Mouse (Mus musculus): ENCODE data around the gene Pnpla1. TPM values are rescaled to one million over a fixed set of nuclear protein-coding genes. Genes with fewer than 3 reads are reported as not detected.
"Not testable (repeated sequence)": the region's sequence is repeated elsewhere in the genome, so short reads cannot be mapped to it uniquely, and the experiment has no call there.

Gene Pnpla1
- polyA plus RNA-seq, 1 experiment from 2014 or later: 1.2 TPM

GRCm38 (mm10) chr17:28824896-28825295 is 33.3 kb upstream of the Pnpla1 start:
- H3K27me3 ChIP-seq (replicated peaks): no peaks in the 10 kb centered on the region
- no peak for ATAC-seq
- WGBS: 73% methylated on average over 6 of the region's 6 CpGs

GRCm38 (mm10) chr17:28825359-28826041 is 32.7 kb upstream of the Pnpla1 start:
- no peak overlapping the region for H3K4me3 ChIP-seq (replicated peaks)
- peaks cover 46% of the 10 kb centered on the region for H3K36me3 ChIP-seq
- no peak overlapping the region for H3K4me2 ChIP-seq (replicated peaks)
- peak overlapping the region; percentile 52 for H3K27ac ChIP-seq
- no peaks in the 10 kb centered on the region for H3K9me3 ChIP-seq
- H3K9ac ChIP-seq: no peak overlapping the region
- 73% methylated on average over 6 of the region's 6 CpGs for WGBS
- ATAC-seq: peak; percentile 48; the same call in 1 of the 2 replicates
- no peaks in the 10 kb centered on the region for H3K27me3 ChIP-seq (replicated peaks)
- H3K4me1 ChIP-seq (replicated peaks): 0 out of 2 replicates have a peak, but pooled peaks cover 7% of the 10 kb centered on the region

More at GRCm38 (mm10) chr17:28824896-28825295, 33.3 kb upstream of the Pnpla1 start:
- Histone ChIP-seq H3K9ac (no peak overlapping the region), H3K36me3 (peaks cover 46% of the 10 kb centered on the region), H3K9me3 (no peaks in the 10 kb centered on the region), H3K4me2 (replicated peaks) (no peak overlapping the region), H3K27ac (peak overlapping the region; percentile 52; the same call in 1 of the 2 replicates), H3K4me1 (replicated peaks) (0 out of 2 replicates have a peak, but pooled peaks cover 7% of the 10 kb centered on the region), H3K4me3 (replicated peaks) (no peak overlapping the region)

GRCm38 (mm10) chr17:28827665-28828231 is 30.5 kb upstream of the Pnpla1 start:
- Histone ChIP-seq H3K27me3 (replicated peaks) (no peaks in the 10 kb centered on the region), H3K9ac (no peak overlapping the region), H3K9me3 (no peaks in the 10 kb centered on the region), H3K4me3 (replicated peaks) (no peak overlapping the region), H3K27ac (no peak overlapping the region), H3K36me3 (peaks cover 36% of the 10 kb centered on the region), H3K4me2 (replicated peaks) (no peak overlapping the region), H3K4me1 (replicated peaks) (0 out of 2 replicates have a peak, but pooled peaks cover 7% of the 10 kb centered on the region)
- 80% methylated on average over 8 of the region's 8 CpGs for WGBS
- no peak for ATAC-seq

GRCm38 (mm10) chr17:28829120-28829519 is 29.1 kb upstream of the Pnpla1 start:
- no peak overlapping the region for H3K4me2 ChIP-seq (replicated peaks)
- H3K36me3 ChIP-seq: peaks cover 31% of the 10 kb centered on the region
- no peaks in the 10 kb centered on the region for H3K9me3 ChIP-seq
- no peaks in the 10 kb centered on the region for H3K27me3 ChIP-seq (replicated peaks)
- H3K4me3 ChIP-seq (replicated peaks): no peak overlapping the region
- ATAC-seq: peak; percentile 46; the same call in 1 of the 2 replicates
- H3K9ac ChIP-seq: no peak overlapping the region
- H3K4me1 ChIP-seq (replicated peaks): 0 out of 2 replicates have a peak, but pooled peaks cover 7% of the 10 kb centered on the region
- WGBS: 89% methylated on average over 14 of the region's 14 CpGs
- no peak overlapping the region for H3K27ac ChIP-seq

GRCm38 (mm10) chr17:28831065-28831464 is 27.1 kb upstream of the Pnpla1 start:
- no peak overlapping the region for H3K9ac ChIP-seq
- no peak overlapping the region for H3K27ac ChIP-seq
- WGBS: 71% methylated on average over 8 of the region's 8 CpGs
- H3K4me2 ChIP-seq (replicated peaks): no peak overlapping the region
- H3K9me3 ChIP-seq: no peaks in the 10 kb centered on the region
- H3K4me1 ChIP-seq (replicated peaks): 0 out of 2 replicates have a peak, but pooled peaks cover 8% of the 10 kb centered on the region
- peaks cover 40% of the 10 kb centered on the region for H3K36me3 ChIP-seq
- no peak for ATAC-seq
- H3K27me3 ChIP-seq (replicated peaks): no peaks in the 10 kb centered on the region
- no peak overlapping the region for H3K4me3 ChIP-seq (replicated peaks)

- H3K9me3 ChIP-seq: no peaks in the 10 kb centered on the region
- 0 out of 2 replicates have a peak, but pooled peaks cover 4% of the 10 kb centered on the region for H3K4me1 ChIP-seq (replicated peaks)
- no peak overlapping the region for H3K4me2 ChIP-seq (replicated peaks)
- H3K36me3 ChIP-seq: peaks cover 46% of the 10 kb centered on the region
- no peak overlapping the region for H3K9ac ChIP-seq
- H3K27me3 ChIP-seq (replicated peaks): no peaks in the 10 kb centered on the region
- WGBS: 85% methylated on average over 9 of the region's 9 CpGs
- H3K4me3 ChIP-seq (replicated peaks): no peak overlapping the region
- H3K27ac ChIP-seq: no peak overlapping the region
- no peak for ATAC-seq
Measured at GRCm38 (mm10) chr17:28832040-28832439, 26.2 kb upstream of the Pnpla1 start.

- no peaks in the 10 kb centered on the region for H3K27me3 ChIP-seq (replicated peaks)
- WGBS: 82% methylated on average over 3 of the region's 3 CpGs
- H3K9ac ChIP-seq: no peak overlapping the region
- 0 out of 2 replicates have a peak, but pooled peaks cover 4% of the 10 kb centered on the region for H3K4me1 ChIP-seq (replicated peaks)
- no peak overlapping the region for H3K4me2 ChIP-seq (replicated peaks)
- no peak overlapping the region for H3K27ac ChIP-seq
- no peak for ATAC-seq
- no peaks in the 10 kb centered on the region for H3K9me3 ChIP-seq
- H3K36me3 ChIP-seq: peaks cover 51% of the 10 kb centered on the region
- H3K4me3 ChIP-seq (replicated peaks): no peak overlapping the region
Measured at GRCm38 (mm10) chr17:28832875-28833274, 25.3 kb upstream of the Pnpla1 start.

- 0 out of 2 replicates have a peak overlapping the region, but pooled peaks have one; percentile 17 for H3K27ac ChIP-seq
- 0 out of 2 replicates have a peak, but pooled peaks have one; percentile 21 for ATAC-seq
- WGBS: 54% methylated on average over 10 of the region's 10 CpGs
Measured at GRCm38 (mm10) chr17:28834676-28835075, 23.5 kb upstream of the Pnpla1 start.

GRCm38 (mm10) chr17:28837840-28838239 is 20.4 kb upstream of the Pnpla1 start:
- Histone ChIP-seq H3K36me3 (peaks cover 40% of the 10 kb centered on the region), H3K27me3 (replicated peaks) (no peaks in the 10 kb centered on the region), H3K27ac (no peak overlapping the region), H3K9me3 (no peaks in the 10 kb centered on the region), H3K4me1 (replicated peaks) (0 out of 2 replicates have a peak, but pooled peaks cover 4% of the 10 kb centered on the region), H3K4me3 (replicated peaks) (no peak overlapping the region), H3K4me2 (replicated peaks) (no peak overlapping the region), H3K9ac (no peak overlapping the region)
- no peak for ATAC-seq
- WGBS: 90% methylated on average over 7 of the region's 7 CpGs

More at GRCm38 (mm10) chr17:28834676-28835075, 23.5 kb upstream of the Pnpla1 start:
- H3K9ac ChIP-seq: no peak overlapping the region
- H3K4me2 ChIP-seq (replicated peaks): no peak overlapping the region
- H3K36me3 ChIP-seq: peaks cover 49% of the 10 kb centered on the region
- H3K27me3 ChIP-seq (replicated peaks): no peaks in the 10 kb centered on the region
- no peaks in the 10 kb centered on the region for H3K9me3 ChIP-seq
- 0 out of 2 replicates have a peak, but pooled peaks cover 4% of the 10 kb centered on the region for H3K4me1 ChIP-seq (replicated peaks)
- no peak overlapping the region for H3K4me3 ChIP-seq (replicated peaks)

GRCm38 (mm10) chr17:28841947-28842346 is 16.3 kb upstream of the Pnpla1 start:
- not testable (repeated sequence) for H3K27ac ChIP-seq; H3K9ac ChIP-seq; H3K27me3 ChIP-seq (replicated peaks); ATAC-seq; H3K4me3 ChIP-seq (replicated peaks); H3K9me3 ChIP-seq; H3K4me1 ChIP-seq (replicated peaks); H3K4me2 ChIP-seq (replicated peaks)
- 95% methylated on average over 4 of the region's 4 CpGs for WGBS
- H3K36me3 ChIP-seq: peaks cover 21% of the 10 kb centered on the region

GRCm38 (mm10) chr17:28843665-28844064 is 14.5 kb upstream of the Pnpla1 start:
- no peak overlapping the region for H3K4me3 ChIP-seq (replicated peaks)
- H3K27me3 ChIP-seq (replicated peaks): no peaks in the 10 kb centered on the region
- H3K36me3 ChIP-seq: peaks cover 5% of the 10 kb centered on the region
- H3K9ac ChIP-seq: no peak overlapping the region
- 0 out of 2 replicates have a peak overlapping the region, but pooled peaks have one; percentile 14 for H3K4me2 ChIP-seq (replicated peaks)
- peak; percentile 62 for ATAC-seq
- peak overlapping the region; percentile 84 for H3K27ac ChIP-seq
- no peaks in the 10 kb centered on the region for H3K9me3 ChIP-seq
- WGBS: 60% methylated on average over 5 of the region's 5 CpGs
- H3K4me1 ChIP-seq (replicated peaks): no peaks in the 10 kb centered on the region

GRCm38 (mm10) chr17:28846974-28847617 is 11.1 kb upstream of the Pnpla1 start:
- Histone ChIP-seq H3K36me3 (no peaks in the 10 kb centered on the region), H3K4me2 (replicated peaks) (peak overlapping the region; percentile 52), H3K27ac (peak overlapping the region; percentile 92), H3K4me1 (replicated peaks) (no peaks in the 10 kb centered on the region), H3K4me3 (replicated peaks) (0 out of 2 replicates have a peak overlapping the region, but pooled peaks have one; percentile 1), H3K27me3 (replicated peaks) (no peaks in the 10 kb centered on the region), H3K9ac (peak overlapping the region; percentile 28), H3K9me3 (no peaks in the 10 kb centered on the region)
- peak; percentile 86 for ATAC-seq
- WGBS: 40% methylated on average over 11 of the region's 11 CpGs

Data from intestine, embryonic 15.5 days (tissue).